Mouse (Mus musculus) kidney, postnatal 0 days (tissue): Measurements from ENCODE around the gene Ece1. TPM values are rescaled to one million over a fixed set of nuclear protein-coding genes. Genes with fewer than 3 reads are reported as not detected.

ENCODE experiments used
- ATAC-seq: fragments of 200-750 bp; cut with Nextera tagmentation; replicated peaks from 2 replicates; pipeline ENCODE4 v1.8.0; 2017; ENCODE audit warnings: low read depth, moderate number of reproducible peaks, moderate TSS enrichment, moderate library complexity; ENCODE audit not compliant: low FRiP score
- DNase-seq: peaks from one replicate; pipeline ENCODE4 v3.0.0-alpha.2; 2016; ENCODE audit warnings: low spot score
- H3K27ac ChIP-seq: fragments of 300-500 bp; sonication (generic); 2 replicates; pipeline ENCODE4 v1.5.1; 2014; ENCODE audit warnings: mild to moderate bottlenecking
- H3K27me3 ChIP-seq: fragments of 300-500 bp; sonication (generic); 2 replicates; pipeline ENCODE4 v1.6.1; 2014; ENCODE audit warnings: low read length, mixed read lengths; ENCODE audit not compliant: insufficient read depth
- H3K36me3 ChIP-seq: fragments of 300-500 bp; sonication (generic); 2 replicates; pipeline ENCODE4 v1.6.1; 2014; ENCODE audit warnings: low read length, mixed read lengths; ENCODE audit not compliant: insufficient read depth
- H3K4me1 ChIP-seq: fragments of 300-500 bp; sonication (generic); replicated peaks from 2 replicates; pipeline ENCODE4 v1.6.1; 2014; ENCODE audit warnings: antibody characterized with exemption, low read length, mixed read lengths; ENCODE audit not compliant: insufficient read depth
- H3K4me2 ChIP-seq: fragments of 300-500 bp; sonication (generic); 2 replicates; pipeline ENCODE4 v1.6.1; 2014; ENCODE audit warnings: mild to moderate bottlenecking, low read length, moderate library complexity, mixed read lengths
- H3K4me3 ChIP-seq: fragments of 300-500 bp; sonication (generic); replicated peaks from 2 replicates; pipeline ENCODE4 v1.5.1; 2014; ENCODE audit warnings: low read depth, low read length
- H3K9ac ChIP-seq: fragments of 300-500 bp; sonication (generic); 2 replicates; pipeline ENCODE4 v1.6.1; 2014; ENCODE audit warnings: low read depth, low read length
- H3K9me3 ChIP-seq: fragments of 300-500 bp; sonication (generic); replicated peaks from 2 replicates; pipeline ENCODE4 v1.6.1; 2016; ENCODE audit warnings: low read length, inconsistent platforms, mixed read lengths
- CTCF ChIP-seq: IDR thresholded peaks from 2 replicates; pipeline ENCODE4 v1.5.1; 2016; ENCODE audit warnings: antibody characterized with exemption, low read depth, mild to moderate bottlenecking, moderate library complexity
- WGBS: fragments of 180-500 bp; shearing (Covaris S2); extraction: QIAGEN DNeasy Blood & Tissue Kit; methylation state at CpG from one replicate; pipeline ENCODE4 v1.1.7; 2014; 5-methylcytosine and 5-hydroxymethylcytosine counted together
- polyA plus RNA-seq: library from polyadenylated mRNA; unstranded; fragments of >200 nt; fragmentation: Nextera tagmentation; extraction: Ambion mirVana; gene quantifications from 2 replicates; pipeline ENCODE4 v1.2.1, GENCODE M21; 2015

Ece1 gene
- polyA plus RNA-seq, 1 experiment from 2014 or later, result 40.8 TPM

- Histone ChIP-seq H3K4me1 (peaks cover 8% of the 10 kb centered on the region), H3K36me3 (no peaks in the 10 kb centered on the region), H3K9me3 (no peaks in the 10 kb centered on the region), H3K4me3 (no peak overlapping the region), H3K9ac (no peak overlapping the region), H3K27ac (no peak overlapping the region), H3K4me2 (no peak overlapping the region), H3K27me3 (no peaks in the 10 kb centered on the region)
- WGBS, result 86% methylated on average over 8 of the region's 8 CpGs
- no peak for DNase-seq
- ATAC-seq, result no peak
- TF ChIP-seq CTCF, result no peak
These were observed 49.6 kb downstream of the Ece1 start for GRCm38 (mm10) chr4:137911657-137912056.

GRCm38 (mm10) chr4:137912768-137913305 is 50.8 kb downstream of the Ece1 start:
- peak overlapping the region; percentile 86 for H3K4me2 ChIP-seq
- peak overlapping the region; percentile 56 for H3K9ac ChIP-seq

GRCm38 (mm10) chr4:137913321-137914057 is 51.5 kb downstream of the Ece1 start:
- WGBS, result under 1% methylated on average over 54 of the region's 54 CpGs
- H3K36me3 ChIP-seq, result no peaks in the 10 kb centered on the region
- ATAC-seq, result peak; percentile 78
- peaks cover 8% of the 10 kb centered on the region for H3K4me1 ChIP-seq
- peak overlapping the region; percentile 37; the same call in 1 of the 2 replicates for H3K27ac ChIP-seq
- peak overlapping the region; percentile 56 for H3K9ac ChIP-seq
- H3K27me3 ChIP-seq, result no peaks in the 10 kb centered on the region
- TF ChIP-seq CTCF, result no peak
- peak; percentile 86 for DNase-seq
- peak overlapping the region; percentile 37 for H3K4me3 ChIP-seq
- H3K9me3 ChIP-seq, result no peaks in the 10 kb centered on the region
- peak overlapping the region; percentile 86 for H3K4me2 ChIP-seq

More at GRCm38 (mm10) chr4:137912768-137913305, 50.8 kb downstream of the Ece1 start:
- ATAC-seq (no peak), DNase-seq (no peak)
- WGBS, result 38% methylated on average over 13 of the region's 13 CpGs
- peak overlapping the region; percentile 37; the same call in 1 of the 2 replicates for H3K27ac ChIP-seq
- peak overlapping the region; percentile 37; the same call in 1 of the 2 replicates for H3K4me3 ChIP-seq
- no peaks in the 10 kb centered on the region for H3K9me3 ChIP-seq
- H3K4me1 ChIP-seq, result peaks cover 8% of the 10 kb centered on the region
- H3K27me3 ChIP-seq, result no peaks in the 10 kb centered on the region
- no peaks in the 10 kb centered on the region for H3K36me3 ChIP-seq
- TF ChIP-seq CTCF, result no peak

GRCm38 (mm10) chr4:137917591-137917990 is 55.6 kb downstream of the Ece1 start:
- Histone ChIP-seq H3K27ac (0 out of 2 replicates have a peak overlapping the region, but pooled peaks have one; percentile 19), H3K36me3 (no peaks in the 10 kb centered on the region), H3K4me3 (no peak overlapping the region), H3K9ac (no peak overlapping the region), H3K4me2 (no peak overlapping the region), H3K4me1 (peaks cover 29% of the 10 kb centered on the region), H3K9me3 (no peaks in the 10 kb centered on the region), H3K27me3 (no peaks in the 10 kb centered on the region)
- ATAC-seq (no peak), DNase-seq (no peak)
- 53% methylated on average over 6 of the region's 6 CpGs for WGBS
- TF ChIP-seq CTCF, result no peak

- 66% methylated on average over 9 of the region's 9 CpGs for WGBS
- H3K36me3 ChIP-seq, result no peaks in the 10 kb centered on the region
- no peak for DNase-seq
- no peaks in the 10 kb centered on the region for H3K9me3 ChIP-seq
- no peak overlapping the region for H3K4me3 ChIP-seq
- H3K4me2 ChIP-seq, result no peak overlapping the region
- no peak for TF ChIP-seq CTCF
- no peaks in the 10 kb centered on the region for H3K27me3 ChIP-seq
- peaks cover 25% of the 10 kb centered on the region for H3K4me1 ChIP-seq
- no peak for ATAC-seq
- no peak overlapping the region for H3K9ac ChIP-seq
- no peak overlapping the region for H3K27ac ChIP-seq
These were observed 56.5 kb downstream of the Ece1 start for GRCm38 (mm10) chr4:137918559-137918958.

- H3K4me2 ChIP-seq, result no peak overlapping the region
- no peak overlapping the region for H3K4me3 ChIP-seq
- peak overlapping the region; percentile 89 for H3K27ac ChIP-seq
- no peak for ATAC-seq
- DNase-seq, result no peak
- H3K9ac ChIP-seq, result no peak overlapping the region
- no peaks in the 10 kb centered on the region for H3K36me3 ChIP-seq
- WGBS, result 53% methylated on average over 10 of the region's 10 CpGs
- H3K9me3 ChIP-seq, result no peaks in the 10 kb centered on the region
- H3K4me1 ChIP-seq, result peaks cover 21% of the 10 kb centered on the region
- H3K27me3 ChIP-seq, result no peaks in the 10 kb centered on the region
- TF ChIP-seq CTCF, result no peak
These were observed 57.1 kb downstream of the Ece1 start for GRCm38 (mm10) chr4:137919116-137919515.
